ENCODE assay signal across 10 mouse cellular contexts in genomic region chr7:114479779-114480178, GRCm38 (mm10).
DNase-seq lines count a peak whose midpoint lies in the region; ATAC-seq lines count a peak whose summit lies in the region.
"Had no signal": no experiment of that assay in that cellular context is flagged by ENCODE, and none has a peak within 500 bp of the region (broad histone marks: within the 10 kb centered on the region; RNA-seq: fewer than 3 reads in every experiment).

No protein-coding gene starts in this region.

- H3K4me1 ChIP-seq in megakaryocyte, embryonic 14.5 days: peaks cover 14% of the 10 kb centered on the region
- no peaks in the 10 kb centered on the region for H3K4me1 ChIP-seq in hindbrain, embryonic 14.5 days (replicated peaks; ENCODE audit: control insufficient read depth, insufficient read depth, low read length)
- H3K4me1 ChIP-seq: heart, embryonic 13.5 days; limb, embryonic 15.5 days had no signal

- no peaks in the 10 kb centered on the region for H3K27me3 ChIP-seq in megakaryocyte, embryonic 14.5 days (replicated peaks)
- H3K27me3 ChIP-seq in hindbrain, embryonic 14.5 days (ENCODE audit: control insufficient read depth, insufficient read depth, low read length): no peaks in the 10 kb centered on the region
- H3K27me3 ChIP-seq: heart, embryonic 13.5 days; limb, embryonic 15.5 days had no signal

- H3K36me3 ChIP-seq in megakaryocyte, embryonic 14.5 days (replicated peaks; ENCODE audit: low read length): no peaks in the 10 kb centered on the region
- no peaks in the 10 kb centered on the region for H3K36me3 ChIP-seq in hindbrain, embryonic 14.5 days (replicated peaks; ENCODE audit: control insufficient read depth, insufficient read depth)
- H3K36me3 ChIP-seq: heart, embryonic 13.5 days; limb, embryonic 15.5 days had no signal

- H3K4me2 ChIP-seq in hindbrain, embryonic 14.5 days (replicated peaks): no peak overlapping the region
- H3K4me2 ChIP-seq: heart, embryonic 13.5 days; limb, embryonic 15.5 days had no signal

- H3K27ac ChIP-seq in hindbrain, embryonic 14.5 days: no peak overlapping the region
- H3K27ac ChIP-seq: heart, embryonic 13.5 days; limb, embryonic 15.5 days had no signal

- 82% methylated on average over 4 of the region's 4 CpGs for WGBS in hindbrain, embryonic 14.5 days

- no peak overlapping the region for H3K9ac ChIP-seq in hindbrain, embryonic 14.5 days
- H3K9ac ChIP-seq: heart, embryonic 13.5 days; limb, embryonic 15.5 days had no signal

- H3K9me3 ChIP-seq in megakaryocyte, embryonic 14.5 days: no peaks in the 10 kb centered on the region
- no peaks in the 10 kb centered on the region for H3K9me3 ChIP-seq in hindbrain, embryonic 14.5 days (ENCODE audit: control insufficient read depth, low read length)
- H3K9me3 ChIP-seq: heart, embryonic 13.5 days; limb, embryonic 15.5 days had no signal

- DNase-seq in 3134 (ENCODE audit: extremely low read depth, insufficient read length, low spot score) (peak; percentile 13), A20 (ENCODE audit: low read depth, low spot score) (peak; percentile 73)
- DNase-seq in c-Kit-positive CD71-negative TER-119-negative erythroid progenitor cells, embryonic 14.5 days (ENCODE audit: low read depth): peak; percentile 82
- DNase-seq in hindbrain, embryonic 14.5 days (ENCODE audit: low spot score): no peak
- no peak for DNase-seq in frontal cortex, postnatal 25 days (ENCODE audit: low spot score in 2 of 2)
- DNase-seq in neural tube, embryonic 10.5 days (ENCODE audit: extremely low spot score, low spot score): no peak

- peak overlapping the region; percentile 50 for H3K4me3 ChIP-seq in megakaryocyte, embryonic 14.5 days (replicated peaks)
- no peak overlapping the region for H3K4me3 ChIP-seq in hindbrain, embryonic 14.5 days (replicated peaks; ENCODE audit: low read length)
- H3K4me3 ChIP-seq: heart, embryonic 13.5 days; limb, embryonic 15.5 days had no signal

- no peak for ATAC-seq in hindbrain, embryonic 14.5 days (ENCODE audit: low FRiP score)
- ATAC-seq: intestine, embryonic 16.5 days had no signal

Comparison
In these comparisons a context has a peak if more than half of its experiments do, and no peak if none do; other contexts are left out.
1. DNase-seq: peak in 3134 (single experiment), A20 (single experiment) and c-Kit-positive CD71-negative TER-119-negative erythroid progenitor cells, embryonic 14.5 days (single experiment); none in hindbrain, embryonic 14.5 days (single experiment), frontal cortex, postnatal 25 days (0 of 2) and neural tube, embryonic 10.5 days (single experiment).